Mouse (Mus musculus): ENCODE measurements around the gene Sytl3. TPM values are rescaled to one million over a fixed set of nuclear protein-coding genes. Genes with fewer than 3 reads are reported as not detected.
A peak's percentile ranks its signal among the peaks of the same experiment; 100 is the strongest.

Sytl3 gene
- polyA plus RNA-seq, 1 experiment = not detected

DNA sequence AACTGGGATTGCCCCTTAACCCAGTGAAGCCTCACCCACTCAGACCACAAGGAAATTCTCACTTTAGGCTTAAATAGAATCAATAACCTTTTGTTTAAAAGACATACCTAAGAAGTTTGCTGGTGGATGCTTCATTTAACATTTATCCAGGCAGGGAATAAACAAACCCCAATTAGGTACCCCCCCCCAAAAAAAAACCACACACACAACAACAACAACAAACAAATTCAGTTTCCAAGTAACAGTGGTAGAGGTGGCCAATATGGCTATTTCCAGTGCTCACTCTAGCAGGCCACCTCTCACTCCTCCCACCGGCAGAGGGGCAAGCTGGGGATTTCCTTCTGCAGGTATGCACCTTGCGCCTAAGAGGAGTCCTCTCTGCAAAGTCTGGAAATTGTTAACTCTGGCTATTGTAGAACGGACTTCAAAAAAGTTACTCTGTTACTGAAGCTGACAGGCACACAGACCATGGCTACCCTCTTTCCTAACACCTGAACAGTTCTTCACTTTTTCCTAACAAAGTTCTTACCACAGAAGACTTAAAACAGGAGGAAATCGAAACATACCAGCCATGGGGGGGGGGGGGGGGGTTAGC lies 121.7 kb downstream of the Sytl3 start:
- Histone ChIP-seq H3K4me1 (ENCODE audit: control insufficient read depth) (peaks cover 72% of the 10 kb centered on the region), H3K4me3 (replicated peaks) (peak overlapping the region; percentile 88), H3K9me3 (ENCODE audit: control insufficient read depth, low read length) (no peaks in the 10 kb centered on the region), H3K36me3 (ENCODE audit: control insufficient read depth) (peaks cover 24% of the 10 kb centered on the region), H3K27me3 (ENCODE audit: control insufficient read depth) (no peaks in the 10 kb centered on the region)
- no peak for TF ChIP-seq GATA1 (IDR thresholded peaks at IDR 0.05; ENCODE audit: low read length)

DNA sequence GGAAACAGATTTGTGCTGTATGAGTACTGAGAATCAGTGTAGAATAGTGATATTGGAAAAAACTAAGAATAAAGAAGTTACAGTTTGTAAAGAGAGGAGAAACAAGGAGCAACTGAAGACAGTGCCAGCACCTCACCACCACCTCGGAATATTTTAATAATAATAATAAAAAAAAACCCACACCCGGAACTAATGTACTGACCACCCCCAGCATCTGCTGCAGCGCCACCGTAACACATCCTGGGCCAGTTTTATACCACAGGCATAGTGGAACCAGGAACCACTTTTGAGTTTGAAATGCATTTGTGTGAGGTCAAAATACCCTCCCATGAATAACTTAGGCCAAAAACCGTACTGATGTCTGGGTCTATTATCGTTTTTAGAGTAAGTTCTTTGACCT lies 122.4 kb downstream of the Sytl3 start:
- TF ChIP-seq GATA1 (IDR thresholded peaks at IDR 0.05; ENCODE audit: low read length) (no peak), TAL1 (IDR thresholded peaks at IDR 0.05; ENCODE audit: low read length) (no peak)
- Histone ChIP-seq H3K4me1 (ENCODE audit: control insufficient read depth) (peaks cover 66% of the 10 kb centered on the region), H3K4me3 (replicated peaks) (peak overlapping the region; percentile 88), H3K27me3 (ENCODE audit: control insufficient read depth) (no peaks in the 10 kb centered on the region), H3K9me3 (ENCODE audit: control insufficient read depth, low read length) (no peaks in the 10 kb centered on the region), H3K36me3 (ENCODE audit: control insufficient read depth) (peaks cover 18% of the 10 kb centered on the region)

DNA sequence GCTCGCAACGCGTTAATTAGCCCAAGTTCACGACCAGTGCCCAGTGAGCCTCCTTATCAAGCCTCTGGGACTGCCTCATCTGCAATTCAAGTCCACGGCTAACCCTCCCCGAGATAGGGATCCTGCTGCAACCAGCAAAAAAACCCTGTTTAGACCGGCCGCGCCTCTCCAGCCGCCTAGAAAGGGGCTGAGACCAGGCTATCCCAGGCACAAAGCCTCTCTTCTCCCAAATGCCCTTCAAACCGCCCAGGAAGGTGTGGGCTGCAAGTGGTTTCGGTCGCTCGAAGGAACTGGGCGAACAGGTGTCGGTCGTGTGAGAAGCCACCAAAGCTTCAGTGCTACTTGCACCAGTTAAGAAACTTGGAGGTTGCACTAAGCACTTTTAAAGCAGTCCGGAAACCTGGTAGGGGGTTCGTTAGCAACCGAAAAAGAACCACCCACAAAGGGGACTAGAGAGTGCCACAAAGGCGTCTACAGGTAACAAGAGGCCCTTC lies 123.2 kb downstream of the Sytl3 start:
- TF ChIP-seq GATA1 (IDR thresholded peaks at IDR 0.05; ENCODE audit: low read length) (peak; percentile 58; the same call in 1 of the 2 replicates), TAL1 (IDR thresholded peaks at IDR 0.05; ENCODE audit: low read length) (no peak)
- H3K36me3 ChIP-seq (ENCODE audit: control insufficient read depth) = peaks cover 12% of the 10 kb centered on the region
- no peaks in the 10 kb centered on the region for H3K9me3 ChIP-seq (ENCODE audit: control insufficient read depth, low read length)
- H3K4me3 ChIP-seq (replicated peaks) = peak overlapping the region; percentile 88
- no peaks in the 10 kb centered on the region for H3K27me3 ChIP-seq (ENCODE audit: control insufficient read depth)
- peaks cover 63% of the 10 kb centered on the region for H3K4me1 ChIP-seq (ENCODE audit: control insufficient read depth)

DNA sequence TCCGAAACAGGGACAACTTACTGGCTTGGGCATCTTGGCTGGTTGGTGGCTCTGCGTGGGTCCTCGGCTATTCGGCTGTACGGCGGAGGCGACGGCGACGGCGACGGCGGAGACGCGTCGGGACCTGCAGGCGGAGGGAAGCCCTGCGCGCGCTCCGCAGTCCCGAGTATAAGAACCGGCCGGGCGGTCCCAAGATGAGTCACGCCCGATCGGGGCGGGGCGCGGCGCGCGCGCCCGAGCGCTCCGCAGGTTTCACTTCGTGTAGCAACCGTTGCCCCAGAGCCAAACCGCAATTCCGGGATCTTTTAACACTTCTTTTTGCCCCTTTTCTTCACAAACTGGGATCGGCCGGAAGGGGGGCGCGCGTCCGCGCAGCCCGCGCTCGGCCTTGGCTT lies 123.7 kb downstream of the Sytl3 start, which contains the start of gene Ezr:
TSS of gene Ezr (minus strand) at position 174 of the 395 bp plus-strand sequence.
- Histone ChIP-seq H3K4me3 (replicated peaks) (peak within 1 kb of the TSS; percentile 88), H3K4me1 (ENCODE audit: control insufficient read depth) (peaks cover 59% of the 10 kb centered on the region), H3K36me3 (ENCODE audit: control insufficient read depth) (peaks cover 8% of the 10 kb centered on the region), H3K27me3 (ENCODE audit: control insufficient read depth) (no peaks in the 10 kb centered on the region), H3K9me3 (ENCODE audit: control insufficient read depth, low read length) (no peaks in the 10 kb centered on the region)
- TF ChIP-seq GATA1 (IDR thresholded peaks at IDR 0.05; ENCODE audit: low read length) (no peak), TAL1 (IDR thresholded peaks at IDR 0.05; ENCODE audit: low read length) (no peak)

DNA sequence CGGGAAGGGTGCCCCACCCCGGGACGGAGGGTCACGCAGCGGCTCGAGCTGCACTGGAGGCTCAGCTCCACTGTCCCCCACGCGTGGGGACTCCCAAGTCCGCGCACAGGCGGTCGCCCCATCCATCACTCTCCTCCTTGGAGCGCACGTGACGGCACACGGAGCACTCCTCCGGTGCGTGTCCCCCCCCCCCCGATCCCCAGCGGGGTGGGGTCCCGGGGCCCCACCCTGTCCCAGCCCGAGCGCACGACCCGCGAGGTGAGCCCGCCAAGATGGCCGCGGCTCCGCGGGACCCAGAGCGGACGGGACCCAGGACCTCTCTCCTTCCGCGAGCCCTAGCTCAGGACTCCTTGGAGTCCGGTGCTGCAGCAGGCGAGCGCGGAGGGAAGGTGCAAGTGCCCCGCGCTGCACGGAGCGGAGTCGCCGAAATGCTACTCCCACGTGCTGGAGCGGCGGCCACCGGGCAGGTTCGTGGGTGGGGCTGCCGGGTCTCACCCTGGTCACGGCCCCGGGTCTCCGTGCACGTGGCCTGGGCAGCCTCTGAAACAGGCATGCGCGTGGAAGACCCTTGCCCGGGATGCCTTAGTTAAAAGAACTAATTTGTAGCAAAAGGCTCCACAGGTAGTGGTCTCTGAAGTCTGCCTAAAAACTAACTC lies 124.2 kb downstream of the Sytl3 start:
- Histone ChIP-seq H3K36me3 (ENCODE audit: control insufficient read depth) (peaks cover 4% of the 10 kb centered on the region), H3K27me3 (ENCODE audit: control insufficient read depth) (no peaks in the 10 kb centered on the region), H3K9me3 (ENCODE audit: control insufficient read depth, low read length) (no peaks in the 10 kb centered on the region), H3K4me3 (replicated peaks) (peak overlapping the region; percentile 88), H3K4me1 (ENCODE audit: control insufficient read depth) (peaks cover 56% of the 10 kb centered on the region)
- no peak for TF ChIP-seq TAL1 (IDR thresholded peaks at IDR 0.05; ENCODE audit: low read length)
- no peak for TF ChIP-seq GATA1 (IDR thresholded peaks at IDR 0.05; ENCODE audit: low read length)

DNA sequence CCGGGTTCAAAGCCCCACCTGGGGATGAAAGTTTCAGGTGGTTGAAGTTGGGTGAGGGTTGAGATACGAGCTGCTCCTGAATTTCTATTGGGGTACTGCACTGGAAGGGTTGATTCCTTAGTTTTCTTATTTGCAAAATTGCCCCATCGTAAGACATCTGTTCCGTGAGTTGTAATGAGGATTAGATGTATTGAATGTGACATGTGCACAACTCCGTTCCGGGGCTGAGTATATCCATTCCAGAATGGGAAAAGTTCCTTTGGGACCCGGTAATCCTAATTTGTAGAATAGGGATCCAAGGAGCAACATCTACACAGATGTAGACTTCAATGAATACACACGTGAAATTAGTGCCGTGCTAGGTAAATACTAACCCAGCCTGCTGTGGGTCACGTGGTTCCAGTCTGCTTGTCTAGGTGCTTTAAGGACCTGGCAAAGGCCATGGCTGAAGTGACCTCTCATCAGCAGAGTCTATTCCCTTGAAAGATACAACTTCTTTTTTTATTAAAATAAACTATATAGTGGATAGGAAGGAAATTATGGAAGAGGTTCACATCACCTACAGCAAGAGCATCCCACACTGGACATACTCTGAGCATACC lies 125.0 kb downstream of the Sytl3 start:
- TF ChIP-seq TAL1 (IDR thresholded peaks at IDR 0.05; ENCODE audit: low read length) (no peak), GATA1 (IDR thresholded peaks at IDR 0.05; ENCODE audit: low read length) (no peak)
- Histone ChIP-seq H3K27me3 (ENCODE audit: control insufficient read depth) (no peaks in the 10 kb centered on the region), H3K9me3 (ENCODE audit: control insufficient read depth, low read length) (no peaks in the 10 kb centered on the region), H3K36me3 (ENCODE audit: control insufficient read depth) (peaks cover 4% of the 10 kb centered on the region), H3K4me1 (ENCODE audit: control insufficient read depth) (peaks cover 49% of the 10 kb centered on the region), H3K4me3 (replicated peaks) (peak overlapping the region; percentile 88)

DNA sequence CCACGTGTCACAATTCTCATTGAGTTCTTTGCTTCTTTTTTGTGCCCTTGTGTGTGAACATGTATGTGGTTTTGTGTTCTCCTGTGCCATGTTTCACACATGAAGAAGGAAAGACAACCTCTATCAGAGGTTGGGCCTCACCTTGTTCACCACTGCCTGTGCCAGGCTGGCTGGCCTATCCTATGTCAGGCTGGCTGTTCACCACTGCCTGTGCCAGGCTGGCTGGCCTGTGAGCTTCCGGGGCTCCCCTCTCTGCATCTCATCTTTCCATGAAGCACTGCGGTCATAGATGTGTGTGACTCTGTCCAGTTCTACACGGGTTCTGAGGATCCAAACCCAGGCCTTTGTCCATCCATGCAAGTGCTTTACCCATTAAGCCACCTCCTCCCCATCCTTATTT lies 128.3 kb downstream of the Sytl3 start:
- Histone ChIP-seq H3K4me1 (ENCODE audit: control insufficient read depth) (peaks cover 18% of the 10 kb centered on the region), H3K27me3 (ENCODE audit: control insufficient read depth) (peaks cover 6% of the 10 kb centered on the region), H3K4me3 (replicated peaks) (no peak overlapping the region), H3K36me3 (ENCODE audit: control insufficient read depth) (no peaks in the 10 kb centered on the region), H3K9me3 (ENCODE audit: control insufficient read depth, low read length) (no peaks in the 10 kb centered on the region)
- TF ChIP-seq TAL1 (IDR thresholded peaks at IDR 0.05; ENCODE audit: low read length) (no peak), GATA1 (IDR thresholded peaks at IDR 0.05; ENCODE audit: low read length) (no peak)

Other genes starting within 250 kb of the Sytl3 start
- 2.4 and 2.6 TPM in 2 replicates for gene Dynlt1b, start 229.0 kb upstream of the Sytl3 start, polyA plus RNA-seq (2012)
- 0.16 and 0.19 TPM in 2 replicates for gene Dynlt1c, start 57.4 kb upstream of the Sytl3 start, polyA plus RNA-seq (2012)
- 0.26 and 0.52 TPM in 2 replicates for gene Dynlt1f, start 3.2 kb upstream of the Sytl3 start, polyA plus RNA-seq (2012)
- 10.2 and 11.2 TPM in 2 replicates for gene Ezr, start 123.7 kb downstream of the Sytl3 start, polyA plus RNA-seq (2012)

Data from erythroblast, embryonic 14.5 days (primary cell).